Mouse (Mus musculus): ENCODE measurements around the gene Gm28778. TPM values are rescaled to one million over a fixed set of nuclear protein-coding genes. Genes with fewer than 3 reads are reported as not detected.

Gm28778 gene
- total RNA-seq, 2 experiments from 2014 or later: not detected

Other genes with a start within 250 kb of the Gm28778 start
- gene Mstn, start 235.5 kb upstream of the Gm28778 start, total RNA-seq (2021): 1 to 10 TPM in 1 of 2 experiments, under 1 TPM in 1; 0.63 to 2.5 TPM
- gene 1700019A02Rik, start 109.5 kb upstream of the Gm28778 start, total RNA-seq (2021): not detected
- gene Pms1, start 93 bp upstream of the Gm28778 start, total RNA-seq (2021): 1 to 10 TPM; 6.1 to 7.3 TPM
- 10 to 100 TPM; 12.0 to 12.8 TPM for gene Ormdl1, start within 50 bp of the Gm28778 start, total RNA-seq (2021)
- 10 to 100 TPM; 17.5 to 20.6 TPM for gene Osgepl1, start 16.5 kb downstream of the Gm28778 start, total RNA-seq (2021)
- gene Asdurf, start 55.5 kb downstream of the Gm28778 start, total RNA-seq (2021): 1 to 10 TPM in 1 of 2 experiments, not detected in 1; 3.4 TPM
- gene Gm28551, start 55.6 kb downstream of the Gm28778 start, total RNA-seq (2021): not detected
- 10 to 100 TPM; 32.2 to 37.5 TPM for gene Asnsd1, start 55.6 kb downstream of the Gm28778 start, total RNA-seq (2021)

Data from adrenal gland, postnatal 10 days (tissue).